Comparison of ENCODE assay signal across 8 mouse cellular contexts in the genomic region with DNA sequence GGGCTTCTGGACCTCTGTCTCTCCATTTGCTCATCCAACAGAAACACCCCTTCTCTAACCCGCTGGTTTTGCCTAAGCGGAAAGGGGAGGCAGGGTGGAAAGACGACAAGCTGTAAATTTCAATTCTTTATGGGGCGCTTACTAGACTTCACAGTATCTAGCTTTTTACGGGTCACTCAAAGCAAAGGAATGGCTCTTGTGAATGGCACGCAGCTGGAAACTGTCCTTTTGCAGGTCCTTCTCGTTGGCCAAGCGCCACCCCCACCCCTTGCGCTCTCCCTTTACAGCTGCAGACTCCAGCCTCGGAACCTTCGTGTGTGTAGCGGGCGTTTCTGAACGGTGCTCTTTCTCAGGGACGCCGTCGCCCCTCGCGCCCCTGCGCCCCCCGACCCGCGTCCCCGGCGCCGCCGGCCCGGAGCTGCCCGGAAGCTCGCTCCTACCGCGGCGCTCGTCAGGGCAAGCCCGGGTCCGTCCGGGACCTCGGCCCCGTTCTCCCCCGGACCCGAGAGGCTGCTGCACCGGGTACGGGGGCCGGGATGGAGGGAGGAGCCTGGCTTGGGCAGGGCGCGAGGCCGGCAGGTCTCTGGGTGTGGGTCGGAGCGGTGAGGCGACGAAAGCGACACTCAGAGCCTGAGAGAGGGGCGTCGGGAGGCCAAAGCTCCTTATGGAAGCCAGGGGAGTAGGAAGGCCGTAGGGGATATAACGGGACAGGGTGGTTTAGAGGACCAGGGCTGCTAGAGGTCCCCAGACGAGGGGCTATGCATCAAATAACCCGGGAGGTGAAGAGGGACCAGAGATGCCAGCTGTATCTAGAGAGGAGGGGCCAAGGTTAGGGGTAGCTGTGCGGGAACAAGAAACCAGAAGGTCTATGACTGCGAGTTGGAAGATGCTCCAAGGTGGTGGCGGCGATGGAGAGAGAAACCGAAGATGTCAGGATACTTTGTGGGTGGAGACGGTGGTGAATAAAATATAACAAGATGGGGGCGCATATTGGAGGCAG. TPM values are rescaled to one million over a fixed set of nuclear protein-coding genes. Genes with fewer than 3 reads are reported as not detected.
DNase-seq lines count a peak whose midpoint lies in the region; ATAC-seq lines count a peak whose summit lies in the region.

Gene Zfp580, plus strand, starts transcription at position 346 of the 1,000 bp plus-strand sequence.

- peak within 1 kb of the TSS; percentile 82 for H3K4me3 ChIP-seq in forebrain, embryonic 13.5 days
- H3K4me3 ChIP-seq in heart, embryonic 16.5 days (ENCODE audit: low read length): peak within 1 kb of the TSS; percentile 78
- H3K4me3 ChIP-seq in liver, embryonic 16.5 days (ENCODE audit: low read depth, low read length): peak within 1 kb of the TSS; percentile 62
- H3K4me3 ChIP-seq in neural tube, embryonic 12.5 days: peak within 1 kb of the TSS; percentile 79

- H3K9me3 ChIP-seq in forebrain, embryonic 13.5 days (replicated peaks): no peaks in the 10 kb centered on the region
- no peaks in the 10 kb centered on the region for H3K9me3 ChIP-seq in heart, embryonic 16.5 days (replicated peaks; ENCODE audit: control insufficient read depth, low read length)
- H3K9me3 ChIP-seq in liver, embryonic 16.5 days (replicated peaks; ENCODE audit: control insufficient read depth, low read length): no peaks in the 10 kb centered on the region
- H3K9me3 ChIP-seq in neural tube, embryonic 12.5 days: no peaks in the 10 kb centered on the region

- peak; percentile 54 for ATAC-seq in CD4-positive, CD25-positive, alpha-beta regulatory T cell, adult 4 months
- ATAC-seq in forebrain, embryonic 13.5 days: peak; percentile 84
- ATAC-seq in heart, embryonic 16.5 days (replicated peaks; ENCODE audit: extremely low read depth, insufficient read depth, low FRiP score): peak; percentile 75
- ATAC-seq in liver, embryonic 16.5 days (ENCODE audit: low read depth): peak; percentile 67
- peak; percentile 67 for ATAC-seq in neural tube, embryonic 12.5 days (ENCODE audit: low FRiP score, low read depth)

- peak within 1 kb of the TSS; percentile 90 for H3K4me2 ChIP-seq in forebrain, embryonic 13.5 days
- peak within 1 kb of the TSS; percentile 92 for H3K4me2 ChIP-seq in heart, embryonic 16.5 days (ENCODE audit: low read depth, low read length)
- H3K4me2 ChIP-seq in liver, embryonic 16.5 days (ENCODE audit: low read depth, low read length): peak within 1 kb of the TSS; percentile 74
- H3K4me2 ChIP-seq in neural tube, embryonic 12.5 days (replicated peaks): peak within 1 kb of the TSS; percentile 91

- H3K4me1 ChIP-seq in forebrain, embryonic 13.5 days: peaks cover 40% of the 10 kb centered on the region
- peaks cover 24% of the 10 kb centered on the region for H3K4me1 ChIP-seq in heart, embryonic 16.5 days (ENCODE audit: control insufficient read depth, insufficient read depth, low read length)
- H3K4me1 ChIP-seq in liver, embryonic 16.5 days (ENCODE audit: control insufficient read depth, low read depth, low read length): peaks cover 4% of the 10 kb centered on the region
- peaks cover 32% of the 10 kb centered on the region for H3K4me1 ChIP-seq in neural tube, embryonic 12.5 days

- H3K27ac ChIP-seq in forebrain, embryonic 13.5 days: peak within 1 kb of the TSS; percentile 77
- H3K27ac ChIP-seq in heart, embryonic 16.5 days (ENCODE audit: low read length): peak within 1 kb of the TSS; percentile 16; the same call in 1 of the 2 replicates
- H3K27ac ChIP-seq in liver, embryonic 16.5 days (ENCODE audit: low read length): no peak within 1 kb of the TSS
- H3K27ac ChIP-seq in neural tube, embryonic 12.5 days: peak within 1 kb of the TSS; percentile 82

- DNase-seq in brain, adult 2 months (ENCODE audit: low read depth, low spot score): peak; percentile 89
- peak; percentile 75 to 86 for DNase-seq in kidney, postnatal 25 days
- peak; percentile 85 for DNase-seq in testis, postnatal 14 days (ENCODE audit: low spot score)

- no peaks in the 10 kb centered on the region for H3K36me3 ChIP-seq in forebrain, embryonic 13.5 days (ENCODE audit: poor library complexity, severe bottlenecking)
- no peaks in the 10 kb centered on the region for H3K36me3 ChIP-seq in heart, embryonic 16.5 days (ENCODE audit: control insufficient read depth, insufficient read depth)
- no peaks in the 10 kb centered on the region for H3K36me3 ChIP-seq in liver, embryonic 16.5 days (ENCODE audit: control insufficient read depth, insufficient read depth)
- H3K36me3 ChIP-seq in neural tube, embryonic 12.5 days: no peaks in the 10 kb centered on the region

- under 1% methylated on average over 64 of the region's 65 CpGs for WGBS in forebrain, embryonic 13.5 days
- 1% methylated on average over 64 of the region's 65 CpGs for WGBS in heart, embryonic 16.5 days
- WGBS in liver, embryonic 16.5 days (ENCODE audit: insufficient replicate concordance): 2% methylated on average over 65 of the region's 65 CpGs
- 2% methylated on average over 65 of the region's 65 CpGs for WGBS in neural tube, embryonic 12.5 days

- peak within 1 kb of the TSS; percentile 85 for H3K9ac ChIP-seq in forebrain, embryonic 13.5 days
- peak within 1 kb of the TSS; percentile 86 for H3K9ac ChIP-seq in heart, embryonic 16.5 days (ENCODE audit: low read length)
- H3K9ac ChIP-seq in liver, embryonic 16.5 days (ENCODE audit: low read depth, low read length): peak within 1 kb of the TSS; percentile 57
- H3K9ac ChIP-seq in neural tube, embryonic 12.5 days: peak within 1 kb of the TSS; percentile 93

- H3K27me3 ChIP-seq in forebrain, embryonic 13.5 days: peaks cover 46% of the 10 kb centered on the region
- H3K27me3 ChIP-seq in heart, embryonic 16.5 days (ENCODE audit: control insufficient read depth, insufficient read depth, low read length): peaks cover 40% of the 10 kb centered on the region
- peaks cover 79% of the 10 kb centered on the region for H3K27me3 ChIP-seq in liver, embryonic 16.5 days (ENCODE audit: control insufficient read depth, insufficient read depth, low read depth, low read length)
- peaks cover 39% of the 10 kb centered on the region for H3K27me3 ChIP-seq in neural tube, embryonic 12.5 days (replicated peaks)

RNA-seq across cellular contexts. Expression of gene Zfp580, which starts in this region (rescaled TPM):
- polyA plus RNA-seq in CD4-positive, CD25-positive, alpha-beta regulatory T cell, adult 4 months (2017; shearing (Covaris generic)): under 1 TPM in 1 of 2 experiments, not detected in 1; 0.69 TPM
- polyA plus RNA-seq in forebrain, embryonic 13.5 days (2015; fragmentation: Nextera tagmentation; extraction: Ambion mirVana): 45.3 and 45.6 TPM in 2 replicates
- 14.9 and 15.2 TPM in 2 replicates for polyA plus RNA-seq in heart, embryonic 16.5 days (2015; fragmentation: Nextera tagmentation; extraction: Ambion mirVana)
- polyA plus RNA-seq in liver, embryonic 16.5 days (2015; fragmentation: Nextera tagmentation; extraction: Ambion mirVana): 0.89 and 1.8 TPM in 2 replicates
- polyA plus RNA-seq in neural tube, embryonic 12.5 days (2016; fragmentation: Nextera tagmentation; extraction: Ambion mirVana): 53.5 and 56.0 TPM in 2 replicates

Comparison
In these comparisons a context has a peak if more than half of its experiments do, and no peak if none do; other contexts are left out.
1. Peak in ATAC-seq in CD4-positive, CD25-positive, alpha-beta regulatory T cell, adult 4 months; RNA of the gene not detected or under 1 TPM.